Mouse (Mus musculus): ENCODE results near the gene Usp6nl.

- TF ChIP-seq CTCF (IDR thresholded peaks at IDR 0.05; ENCODE audit: low read depth) (no peak), EP300 (optimal IDR thresholded peaks at IDR 0.05) (no peak)
Observed at GRCm38 (mm10) chr2:6490076-6490475, 167.6 kb downstream of the Usp6nl start.

Data from stomach, postnatal 0 days (tissue).